Mouse (Mus musculus) erythroblast, embryonic 14.5 days (primary cell): ENCODE data around the gene Actr1b.

Source experiments
- GATA1 ChIP-seq: IDR thresholded peaks from 2 replicates; pipeline ENCODE4 v1.6.1; 2012; ENCODE audit warnings: low read length, inconsistent platforms, mixed read lengths
- TAL1 ChIP-seq: IDR thresholded peaks from 3 replicates; pipeline ENCODE4 v1.6.1; 2012; ENCODE audit warnings: low read length, inconsistent platforms, mixed read lengths

GRCm38 (mm10) chr1:36657658-36658415, 56.4 kb downstream of the Actr1b start:
- TF ChIP-seq TAL1 (no peak), GATA1 (no peak)
